Mouse (Mus musculus) cerebellum, postnatal 14 days (tissue): Measurements from ENCODE around the gene Kcnq1.

Experiments used
- DNase-seq, 2 experiments: peaks; one replicate each; pipeline ENCODE4 v3.0.0; 2021; ENCODE audit warnings: mixed read lengths in 2 of 2

Gene Kcnq1

DNA sequence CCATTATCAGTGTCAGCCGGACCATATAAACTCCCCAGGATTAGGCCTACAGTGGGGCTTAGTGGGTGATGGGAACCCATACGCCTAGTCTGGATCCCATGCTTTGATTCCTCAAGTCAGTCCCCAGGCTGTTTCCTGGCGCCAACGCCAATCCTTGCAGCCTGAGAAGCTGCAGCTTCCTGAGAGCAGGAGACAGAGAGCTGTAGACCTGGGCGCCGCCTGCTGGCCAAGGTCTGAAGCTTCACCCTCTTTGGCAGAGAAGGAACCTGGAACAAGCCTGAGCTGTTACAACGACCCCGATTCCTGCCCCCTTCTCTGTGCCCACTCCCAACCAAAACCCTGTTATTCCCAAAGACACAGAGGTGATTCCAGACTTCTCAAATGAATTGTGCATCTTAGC is 363.8 kb downstream of the Kcnq1 start:
- peak; percentile 86 to 90 for DNase-seq

GRCm38 (mm10) chr7:143473347-143474101 is 367.4 kb downstream of the Kcnq1 start, which contains the start of gene Slc22a18:
Slc22a18 (plus strand) TSS chr7:143473736.
- DNase-seq = no peak

DNA sequence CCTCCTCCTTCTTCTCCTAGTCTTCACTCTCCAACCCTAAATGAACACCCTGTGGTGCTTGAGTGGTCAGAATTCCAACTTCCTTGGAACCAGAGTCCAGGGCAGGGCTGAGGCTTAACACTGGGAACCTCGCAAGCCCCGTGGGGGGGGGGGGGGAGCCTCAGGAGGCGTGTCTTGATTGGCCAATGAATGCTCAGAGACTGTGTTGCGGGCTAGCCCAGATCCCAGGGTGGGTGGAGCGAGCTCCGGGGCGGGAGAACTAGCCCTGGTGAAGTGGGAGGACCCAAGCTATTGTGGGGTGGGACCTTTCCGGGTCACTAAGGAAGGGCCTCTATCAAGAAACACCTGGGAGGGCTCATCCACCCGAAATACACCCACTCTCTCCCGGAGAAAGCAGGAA is 368.6 kb downstream of the Kcnq1 start:
- no peak for DNase-seq

- no peak for DNase-seq
These were observed 369.7 kb downstream of the Kcnq1 start for GRCm38 (mm10) chr7:143475876-143476275.
